ENCODE assay signal across 29 mouse cellular contexts in the genomic region with DNA sequence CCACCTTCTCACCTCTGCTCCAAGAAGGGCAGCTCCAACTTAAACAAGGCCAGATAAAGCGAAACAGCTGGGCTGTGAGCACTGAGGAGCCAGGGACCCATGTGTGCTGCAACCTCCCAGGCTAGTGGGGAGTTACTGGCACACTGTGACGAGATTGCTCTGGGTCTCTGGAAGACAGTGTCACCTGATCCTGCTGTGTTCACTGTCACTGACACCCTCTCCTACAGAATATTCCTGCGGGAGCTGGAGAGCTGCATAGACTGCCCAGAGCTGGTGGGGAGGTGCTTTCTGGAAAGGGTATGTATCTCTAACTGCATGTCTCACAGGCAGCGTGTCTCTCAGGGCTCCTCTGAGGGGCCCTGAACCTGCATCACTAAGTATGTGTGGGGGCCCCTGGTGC. TPM values are rescaled to one million over a fixed set of nuclear protein-coding genes. Genes with fewer than 3 reads are reported as not detected.
DNase-seq lines count a peak whose midpoint lies in the region; ATAC-seq lines count a peak whose summit lies in the region.
"Had no signal": no experiment of that assay in that cellular context is flagged by ENCODE, and none has a peak within 500 bp of the region (broad histone marks: within the 10 kb centered on the region; RNA-seq: fewer than 3 reads in every experiment).

No protein-coding gene starts in this region.

- H3K9ac ChIP-seq in heart, embryonic 12.5 days: no peak overlapping the region
- no peak overlapping the region for H3K9ac ChIP-seq in heart, embryonic 11.5 days (ENCODE audit: low read depth, low read length)
- H3K9ac ChIP-seq in heart, embryonic 15.5 days: no peak overlapping the region
- no peak overlapping the region for H3K9ac ChIP-seq in kidney, embryonic 16.5 days (replicated peaks; ENCODE audit: low read length)
- H3K9ac ChIP-seq: forebrain, embryonic 13.5 days; hindbrain, embryonic 14.5 days had no signal

- ATAC-seq in heart, embryonic 12.5 days (ENCODE audit: insufficient number of reproducible peaks, low FRiP score): peak; percentile 55; the same call in 1 of the 2 replicates
- no peak for ATAC-seq in heart, embryonic 11.5 days (replicated peaks; ENCODE audit: insufficient number of reproducible peaks, low FRiP score, low TSS enrichment)
- ATAC-seq in heart, embryonic 15.5 days (replicated peaks; ENCODE audit: insufficient number of reproducible peaks, insufficient read depth, low FRiP score, low read depth): 0 out of 2 replicates have a peak, but pooled peaks have one; percentile 32
- peak; percentile 68; the same call in 1 of the 2 replicates for ATAC-seq in kidney, embryonic 16.5 days (ENCODE audit: low FRiP score, low TSS enrichment)
- ATAC-seq: forebrain, embryonic 13.5 days; forebrain, embryonic 16.5 days; hindbrain, postnatal 0 days; inflammation-experienced regulatory T-cells, adult 6 months; intestine, embryonic 16.5 days; Patski had no signal

- DNase-seq in heart, adult 18-20 months: no peak
- no peak for DNase-seq in kidney, adult 11 months
- DNase-seq: adrenal gland, postnatal 10 days; adrenal gland, postnatal 36 days; B cell, adult 2 months; cerebellum, adult 18-20 months; cerebellum, adult 9-10 months; cerebellum, postnatal 14 days; gastrocnemius, postnatal 10 days; gastrocnemius, postnatal 36 days had no signal

- no peaks in the 10 kb centered on the region for H3K27me3 ChIP-seq in heart, embryonic 12.5 days (replicated peaks)
- H3K27me3 ChIP-seq in heart, embryonic 11.5 days (ENCODE audit: control insufficient read depth, insufficient read depth, low read length): no peaks in the 10 kb centered on the region
- H3K27me3 ChIP-seq in heart, embryonic 15.5 days: no peaks in the 10 kb centered on the region
- H3K27me3 ChIP-seq in kidney, embryonic 16.5 days (ENCODE audit: insufficient read depth, low read length): no peaks in the 10 kb centered on the region
- H3K27me3 ChIP-seq: forebrain, embryonic 13.5 days; Patski had no signal

- peaks cover 11% of the 10 kb centered on the region; the same call in 1 of the 2 replicates for H3K4me1 ChIP-seq in heart, embryonic 12.5 days (replicated peaks)
- H3K4me1 ChIP-seq in heart, embryonic 11.5 days (ENCODE audit: control insufficient read depth, insufficient read depth, low read length): peaks cover 4% of the 10 kb centered on the region
- H3K4me1 ChIP-seq in heart, embryonic 15.5 days (replicated peaks): no peaks in the 10 kb centered on the region
- no peaks in the 10 kb centered on the region for H3K4me1 ChIP-seq in kidney, embryonic 16.5 days (ENCODE audit: insufficient read depth, low read length)
- H3K4me1 ChIP-seq: forebrain, embryonic 10.5 days; forebrain, embryonic 13.5 days had no signal

- H3K9me3 ChIP-seq in heart, embryonic 12.5 days (replicated peaks): peaks cover 9% of the 10 kb centered on the region; the same call in 1 of the 2 replicates
- H3K9me3 ChIP-seq in heart, embryonic 11.5 days (replicated peaks; ENCODE audit: control insufficient read depth, low read length): peaks cover 6% of the 10 kb centered on the region; the same call in 1 of the 2 replicates
- no peaks in the 10 kb centered on the region for H3K9me3 ChIP-seq in heart, embryonic 15.5 days (replicated peaks)
- peaks cover 7% of the 10 kb centered on the region; the same call in 1 of the 2 replicates for H3K9me3 ChIP-seq in kidney, embryonic 16.5 days (ENCODE audit: low read length)
- H3K9me3 ChIP-seq: forebrain, embryonic 13.5 days; G1E had no signal

- WGBS in heart, embryonic 12.5 days: 33% methylated on average over 4 of the region's 4 CpGs
- WGBS in heart, embryonic 11.5 days (ENCODE audit: insufficient replicate concordance): 40% methylated on average over 4 of the region's 4 CpGs
- 52% methylated on average over 4 of the region's 4 CpGs for WGBS in heart, embryonic 15.5 days
- WGBS in kidney, embryonic 16.5 days: 44% methylated on average over 4 of the region's 4 CpGs

- H3K36me3 ChIP-seq in heart, embryonic 12.5 days: peaks cover 15% of the 10 kb centered on the region
- H3K36me3 ChIP-seq in heart, embryonic 11.5 days (ENCODE audit: control insufficient read depth, insufficient read depth, low read length): peaks cover 13% of the 10 kb centered on the region
- peaks cover 13% of the 10 kb centered on the region for H3K36me3 ChIP-seq in heart, embryonic 15.5 days
- peaks cover 60% of the 10 kb centered on the region for H3K36me3 ChIP-seq in kidney, embryonic 16.5 days (ENCODE audit: insufficient read depth, low read length)
- H3K36me3 ChIP-seq: G1E had no signal

- H3K4me2 ChIP-seq in heart, embryonic 12.5 days: no peak overlapping the region
- no peak overlapping the region for H3K4me2 ChIP-seq in heart, embryonic 11.5 days
- no peak overlapping the region for H3K4me2 ChIP-seq in heart, embryonic 15.5 days
- no peak overlapping the region for H3K4me2 ChIP-seq in kidney, embryonic 16.5 days (replicated peaks; ENCODE audit: low read depth, low read length)
- H3K4me2 ChIP-seq: forebrain, embryonic 13.5 days; hindbrain, embryonic 14.5 days had no signal

- no peak overlapping the region for H3K4me3 ChIP-seq in heart, embryonic 12.5 days
- no peak overlapping the region for H3K4me3 ChIP-seq in heart, embryonic 11.5 days (ENCODE audit: low read depth, low read length)
- H3K4me3 ChIP-seq in heart, embryonic 15.5 days: no peak overlapping the region
- no peak overlapping the region for H3K4me3 ChIP-seq in kidney, embryonic 16.5 days (ENCODE audit: low read length)
- H3K4me3 ChIP-seq: forebrain, embryonic 10.5 days; forebrain, embryonic 13.5 days had no signal

- peak overlapping the region; percentile 31; the same call in 1 of the 2 replicates for H3K27ac ChIP-seq in heart, embryonic 12.5 days (ENCODE audit: poor library complexity, severe bottlenecking)
- no peak overlapping the region for H3K27ac ChIP-seq in heart, embryonic 11.5 days (ENCODE audit: low read depth, low read length)
- H3K27ac ChIP-seq in heart, embryonic 15.5 days: no peak overlapping the region
- no peak overlapping the region for H3K27ac ChIP-seq in kidney, embryonic 16.5 days (ENCODE audit: low read length)
- H3K27ac ChIP-seq: forebrain, embryonic 10.5 days; forebrain, embryonic 13.5 days; hindbrain, embryonic 14.5 days; hindbrain, postnatal 0 days had no signal

RNA-seq across cellular contexts. Expression of gene F7, which starts 18.4 kb away (rescaled TPM):
- polyA plus RNA-seq in heart, embryonic 12.5 days (2016; fragmentation: Nextera tagmentation; extraction: Ambion mirVana): 0.23 TPM in 1 of 2 replicates, not detected in the other
- polyA plus RNA-seq in heart, embryonic 11.5 days (2014; fragmentation: Nextera tagmentation; extraction: Ambion mirVana): not detected in 2 replicates
- polyA plus RNA-seq in heart, embryonic 15.5 days (2015; fragmentation: Nextera tagmentation; extraction: Ambion mirVana): 0.10 and 0.19 TPM in 2 replicates
- under 1 TPM; 0.15 to 0.26 TPM for total RNA-seq in heart, adult 18-20 months (2021)
- polyA plus RNA-seq in kidney, embryonic 16.5 days (2015; fragmentation: Nextera tagmentation; extraction: Ambion mirVana): 0.15 and 0.19 TPM in 2 replicates
- total RNA-seq: CH12.LX; gastrocnemius, postnatal 10 days; gastrocnemius, postnatal 36 days had no signal
- polyA plus RNA-seq: embryonic facial prominence, embryonic 11.5 days; embryonic facial prominence, embryonic 14.5 days; forebrain, embryonic 16.5 days; G1E; hindbrain, embryonic 14.5 days; hindbrain, postnatal 0 days; inflammation-experienced regulatory T-cells, adult 6 months; Patski had no signal

RNA-seq across cellular contexts. Expression of gene F10, which starts 29.6 kb away (rescaled TPM):
- 2.7 and 2.8 TPM in 2 replicates for polyA plus RNA-seq in heart, embryonic 12.5 days (2016; fragmentation: Nextera tagmentation; extraction: Ambion mirVana)
- polyA plus RNA-seq in heart, embryonic 11.5 days (2014; fragmentation: Nextera tagmentation; extraction: Ambion mirVana): 2.3 TPM in 2 replicates
- polyA plus RNA-seq in heart, embryonic 15.5 days (2015; fragmentation: Nextera tagmentation; extraction: Ambion mirVana): 1.2 and 1.5 TPM in 2 replicates
- under 1 TPM; 0.27 to 0.44 TPM for total RNA-seq in heart, adult 18-20 months (2021)
- polyA plus RNA-seq in kidney, embryonic 16.5 days (2015; fragmentation: Nextera tagmentation; extraction: Ambion mirVana): 3.9 and 4.0 TPM in 2 replicates
- total RNA-seq: CH12.LX; gastrocnemius, postnatal 36 days had no signal
- polyA plus RNA-seq: G1E; inflammation-experienced regulatory T-cells, adult 6 months; Patski had no signal

RNA-seq across cellular contexts. Expression of gene Proz, which starts 53.3 kb away (rescaled TPM):
- 0.39 and 0.92 TPM in 2 replicates for polyA plus RNA-seq in heart, embryonic 12.5 days (2016; fragmentation: Nextera tagmentation; extraction: Ambion mirVana)
- polyA plus RNA-seq in heart, embryonic 11.5 days (2014; fragmentation: Nextera tagmentation; extraction: Ambion mirVana): 0.50 and 0.56 TPM in 2 replicates
- 0.33 and 0.62 TPM in 2 replicates for polyA plus RNA-seq in heart, embryonic 15.5 days (2015; fragmentation: Nextera tagmentation; extraction: Ambion mirVana)
- not detected for total RNA-seq in heart, adult 18-20 months (2021)
- polyA plus RNA-seq in kidney, embryonic 16.5 days (2015; fragmentation: Nextera tagmentation; extraction: Ambion mirVana): 1.8 and 1.9 TPM in 2 replicates
- total RNA-seq: adrenal gland, adult 18-20 months; adrenal gland, postnatal 36 days; gastrocnemius, adult 18-20 months; gastrocnemius, postnatal 36 days; heart, postnatal 25 days; hindbrain, postnatal 0 days had no signal
- polyA plus RNA-seq: G1E had no signal
